Mouse (Mus musculus) heart, postnatal 14 days (tissue): ENCODE results near the gene Pop5. TPM values are rescaled to one million over a fixed set of nuclear protein-coding genes. Genes with fewer than 3 reads are reported as not detected.

Source experiments
- DNase-seq, 2 experiments: peaks; one replicate each; pipeline ENCODE4 v3.0.0; 2021 to 2022
- intact Hi-C: fragments of 180-260 bp; cut with DNase I; formaldehyde crosslinking; loops from one replicate; pipeline ENCODE4 v1.15.1; 2025
- total RNA-seq, 2 experiments: library from RNA; stranded (reverse); gene quantifications; 2 replicates each; pipeline ENCODE4 v1.2.3; 2021

The Pop5 gene
- total RNA-seq, 2 experiments from 2014 or later, result 27.6 to 29.8 TPM

- intact Hi-C loops, result no loop called here
- no peak for DNase-seq
Measured at GRCm38 (mm10) chr5:115212451-115212850, 23.2 kb upstream of the Pop5 start.

DNA sequence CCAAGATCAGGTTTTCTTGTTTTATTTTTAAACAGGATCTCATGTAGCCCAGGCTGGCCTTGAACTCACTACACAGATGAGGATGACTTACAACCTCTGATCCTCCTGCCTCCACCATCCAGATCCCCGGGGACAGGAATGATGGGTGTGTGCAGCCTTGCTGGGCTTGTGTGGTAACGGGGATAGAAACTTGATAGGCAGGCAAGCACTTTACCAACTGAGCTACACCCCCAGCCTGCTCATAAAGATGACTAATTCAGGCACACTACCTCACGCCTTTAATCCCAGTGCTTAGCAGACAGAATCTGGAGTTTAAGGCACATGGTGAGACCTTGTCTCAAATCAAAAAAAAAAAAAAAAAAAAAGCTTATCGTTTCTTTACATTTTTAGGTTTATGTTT lies 22.8 kb upstream of the Pop5 start:
- intact Hi-C loops, result no loop called here
- DNase-seq, result no peak

DNA sequence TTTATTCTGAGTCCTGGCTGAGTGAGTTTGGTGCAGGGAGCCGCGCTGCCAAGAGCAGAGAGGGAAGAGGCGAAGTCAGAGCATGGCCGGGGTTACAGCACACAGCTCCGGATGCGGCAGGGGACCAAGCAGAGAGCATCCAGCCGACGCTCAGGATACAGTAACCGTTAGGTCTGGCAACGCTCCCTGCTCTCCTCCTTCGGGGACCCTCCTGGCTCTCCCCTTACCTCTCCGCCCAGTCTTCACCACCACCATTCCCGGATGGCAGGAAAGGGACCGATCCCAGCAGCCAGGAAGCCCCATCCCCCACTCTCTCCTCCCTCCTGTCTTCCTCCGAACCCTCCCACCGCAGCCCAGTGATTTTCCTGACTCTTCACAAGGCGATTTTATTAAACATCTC lies 20.8 kb upstream of the Pop5 start:
- DNase-seq, result peak; percentile 26 to 34

GRCm38 (mm10) chr5:115215273-115216185 lies 20.1 kb upstream of the Pop5 start:
- intact Hi-C loops, result no loop called here
- DNase-seq, result no peak

More for the DNA sequence above, 20.8 kb upstream of the Pop5 start:
- intact Hi-C loops, result no loop called here

DNA sequence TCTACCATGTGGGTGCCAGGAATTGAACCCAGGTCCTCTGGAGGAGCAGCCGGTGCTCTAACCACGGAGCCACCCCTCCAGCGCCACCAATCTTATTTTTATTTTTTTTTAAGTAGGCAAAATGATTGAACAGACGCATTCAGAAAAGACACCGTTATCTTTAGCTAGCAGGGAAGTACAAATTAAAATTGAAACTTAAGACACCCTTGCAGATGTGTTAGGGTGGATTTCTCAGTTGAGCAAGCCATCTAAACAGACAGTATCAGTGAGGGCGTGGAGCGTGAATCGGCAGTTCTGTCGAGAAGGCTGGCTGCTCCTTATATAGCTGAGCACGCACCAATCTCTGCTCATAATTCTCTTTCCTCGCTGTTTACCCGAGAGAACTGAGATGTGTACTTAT lies 17.6 kb upstream of the Pop5 start:
- intact Hi-C loops, result no loop called here
- no peak for DNase-seq

DNA sequence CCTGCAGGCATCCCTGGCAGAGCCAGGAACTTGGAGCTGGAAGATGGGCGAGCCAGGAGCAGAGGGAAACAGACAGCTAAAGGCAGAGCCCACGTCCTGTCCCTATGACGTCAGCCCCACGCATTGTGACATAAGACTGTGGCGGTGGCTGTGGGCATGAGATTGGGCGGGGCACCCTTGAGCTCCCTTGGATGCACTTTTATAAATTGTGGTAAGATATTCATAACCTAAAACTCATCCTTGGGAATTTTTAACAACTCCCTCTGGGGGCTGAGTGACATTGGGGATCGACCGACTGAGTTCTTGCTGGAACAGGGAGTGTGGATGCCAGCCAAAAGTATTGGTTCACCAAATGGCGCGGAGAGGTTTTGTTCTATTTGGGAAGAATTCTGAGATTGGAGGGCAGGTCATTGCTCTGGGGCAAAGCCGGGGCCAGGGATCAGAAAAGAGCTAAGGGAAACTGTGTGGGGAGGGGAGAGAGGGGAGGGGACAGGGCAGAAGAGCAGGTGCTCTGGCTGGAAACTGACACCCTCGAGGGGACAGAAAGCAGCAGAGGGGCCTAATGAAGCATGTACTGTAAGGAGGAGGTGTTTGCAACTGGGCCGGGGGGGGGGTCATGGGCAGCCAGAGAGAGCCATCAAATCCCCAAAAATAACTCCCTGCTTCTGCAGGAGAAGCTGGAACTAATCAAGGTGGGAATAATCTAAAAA lies 14.6 kb upstream of the Pop5 start:
- no peak for DNase-seq
- intact Hi-C loops, result no loop called here

DNA sequence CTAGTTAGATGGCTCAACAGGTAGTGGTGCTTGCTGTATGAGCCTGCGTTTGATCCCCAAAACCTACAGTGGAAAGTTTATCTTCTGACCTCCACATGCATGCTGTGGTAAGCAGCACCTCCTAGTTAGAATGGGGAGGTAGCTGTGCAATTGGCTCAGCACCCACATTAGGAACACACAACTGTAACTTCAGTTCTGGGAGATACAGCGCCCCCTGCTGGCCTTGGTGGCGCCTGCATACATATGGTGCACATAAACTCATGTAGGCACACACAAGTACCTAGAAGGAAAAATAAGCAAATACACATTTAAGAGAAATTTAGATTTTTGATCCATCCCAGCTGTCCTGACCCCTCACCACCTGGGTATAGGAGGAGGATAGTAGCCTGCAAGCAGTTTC lies 13.2 kb upstream of the Pop5 start:
- no peak for DNase-seq
- intact Hi-C loops, result no loop called here

- intact Hi-C loops, result no loop called here
- peak; percentile 22 to 37 for DNase-seq
Measured at GRCm38 (mm10) chr5:115230830-115231551, 4.6 kb upstream of the Pop5 start.

GRCm38 (mm10) chr5:115231552-115232120 lies 4.0 kb upstream of the Pop5 start:
- no peak for DNase-seq
- intact Hi-C loops, result no loop called here

DNA sequence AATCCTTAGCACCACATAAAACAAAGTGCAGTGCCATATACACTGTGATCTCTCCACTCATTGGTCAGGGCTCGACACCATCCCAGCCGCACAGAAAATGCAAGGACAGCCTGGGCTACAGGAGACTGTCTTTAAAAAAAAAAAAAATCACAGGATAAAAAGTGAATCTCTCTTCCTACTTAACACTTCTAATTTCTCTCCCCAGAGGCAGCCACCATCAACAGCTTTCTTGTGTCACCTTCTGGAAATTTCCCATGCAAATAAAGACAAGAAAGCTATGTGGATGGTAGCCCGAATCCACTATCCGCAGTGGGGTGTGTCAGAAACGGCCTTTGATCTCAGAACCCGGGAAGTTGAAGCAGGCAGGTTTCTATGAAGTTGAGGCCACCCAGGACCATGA lies 3.1 kb upstream of the Pop5 start:
- intact Hi-C loops, result no loop called here

GRCm38 (mm10) chr5:115233031-115233780 lies 2.4 kb upstream of the Pop5 start:
- intact Hi-C loops, result no loop called here
- DNase-seq, result no peak

More for the DNA sequence above, 3.1 kb upstream of the Pop5 start:
- DNase-seq, result no peak

DNA sequence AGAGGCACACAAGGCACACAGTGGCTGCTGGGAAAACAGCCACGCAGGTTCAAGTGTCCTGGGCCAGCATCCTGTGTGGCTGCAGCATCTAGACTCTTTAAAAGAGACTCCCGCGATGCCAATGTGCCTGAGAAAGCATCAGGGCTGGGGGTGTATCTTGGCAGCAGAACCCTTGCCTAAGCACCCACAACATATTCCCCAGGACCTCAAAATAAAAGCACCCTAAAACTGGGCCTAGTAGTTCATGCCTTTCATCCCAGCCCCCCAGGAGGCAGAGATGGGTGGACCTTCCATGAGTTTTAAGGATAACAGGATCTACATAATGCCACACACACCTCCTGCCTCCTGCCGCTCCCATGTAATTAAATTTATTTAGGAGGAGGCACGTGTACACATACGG lies 1.1 kb upstream of the Pop5 start:
- no peak for DNase-seq
- intact Hi-C loops, result no loop called here

DNA sequence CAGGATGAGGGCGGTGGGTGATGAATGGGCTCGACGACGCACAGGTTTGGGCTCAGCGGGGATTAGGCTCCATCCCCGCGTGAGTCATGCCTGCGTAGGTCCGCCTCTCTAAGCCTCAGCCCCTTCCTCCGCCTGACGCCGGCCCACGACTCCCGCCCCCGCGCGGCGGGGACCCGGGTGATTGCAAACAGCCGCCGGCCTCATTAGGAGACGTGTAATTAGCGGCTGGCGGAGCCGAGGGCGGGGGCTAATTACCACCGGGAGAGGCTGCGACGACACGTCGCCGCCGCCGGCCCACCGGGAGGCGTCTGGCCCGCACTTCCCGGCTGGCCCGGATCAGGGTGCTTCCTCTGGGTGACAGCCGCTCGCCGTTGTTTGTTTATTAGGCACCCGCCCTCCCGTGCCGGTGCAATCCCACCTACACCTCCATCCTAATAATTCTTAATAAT lies 289 bp upstream of the Pop5 start:
- intact Hi-C loops, result loop anchor here (1.0 kb wide), 1 partner anchor 48 kb away; no protein-coding TSS in a partner anchor
- peak; percentile 68 to 82 for DNase-seq

- DNase-seq, result peak; percentile 95
- intact Hi-C loops, result loop anchor here (2.0 kb wide), 2 partner anchors 77 to 113 kb away; no protein-coding TSS in a partner anchor
Measured at GRCm38 (mm10) chr5:115237803-115238728, 2.4 kb downstream of the Pop5 start.

DNA sequence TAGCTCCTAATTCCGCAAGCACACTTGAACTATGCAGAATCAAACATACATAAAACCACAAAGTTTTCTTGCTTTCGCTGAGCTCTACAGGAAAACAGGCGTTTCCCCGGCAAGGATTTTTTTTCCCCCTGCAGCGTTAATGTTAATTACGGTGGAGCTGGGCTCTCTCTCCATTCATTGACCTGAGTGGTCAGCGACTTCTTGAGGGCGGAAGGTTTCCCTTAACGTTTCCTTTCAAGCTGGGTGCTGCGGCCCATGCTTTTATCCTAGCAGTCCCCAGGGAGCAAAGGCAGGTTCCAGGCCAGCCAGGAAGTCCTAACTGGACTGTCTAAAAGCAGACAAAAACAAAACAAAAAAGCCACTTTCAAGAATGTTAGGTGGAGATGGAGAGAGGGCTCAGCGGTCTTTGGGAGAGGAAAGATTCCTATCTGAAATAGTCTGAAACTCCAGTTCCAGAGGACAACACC lies 3.1 kb downstream of the Pop5 start:
- peak in 1 of 2 experiments; percentile 31 for DNase-seq
- intact Hi-C loops, result no loop called here

GRCm38 (mm10) chr5:115240191-115240590 lies 4.6 kb downstream of the Pop5 start:
- intact Hi-C loops, result no loop called here
- no peak for DNase-seq

- intact Hi-C loops, result no loop called here
- DNase-seq, result no peak
Measured at GRCm38 (mm10) chr5:115255472-115255871, 19.8 kb downstream of the Pop5 start.

DNA sequence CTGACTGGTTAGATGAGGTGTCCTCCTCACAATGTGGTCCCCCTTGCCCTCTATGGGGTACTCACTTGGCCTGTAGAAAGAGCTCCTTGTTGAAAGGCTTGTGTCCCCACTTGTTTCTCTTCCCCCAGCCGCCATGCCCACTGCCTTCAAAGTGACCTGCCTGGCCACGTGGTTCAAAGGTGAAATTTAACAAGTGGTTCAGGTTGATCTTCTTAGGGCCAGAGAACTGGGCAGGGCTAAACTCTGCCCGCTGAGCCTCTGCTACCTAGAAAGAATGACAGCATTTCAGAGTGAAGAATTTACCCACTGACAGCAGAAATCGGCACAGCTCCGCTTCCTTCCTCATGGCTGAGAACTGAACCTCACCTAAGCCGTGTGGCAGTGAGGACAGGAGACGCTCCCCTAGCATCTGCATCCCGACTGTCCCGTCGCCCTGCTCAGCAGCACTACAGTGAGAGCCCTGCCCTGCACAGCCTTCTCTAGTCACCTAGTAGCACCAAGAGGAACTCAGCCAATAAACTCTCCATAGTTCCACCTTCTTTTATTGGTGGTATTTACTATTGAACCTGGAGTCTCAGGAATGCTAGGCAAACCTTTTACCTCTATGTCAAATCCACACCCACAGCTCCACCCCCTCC lies 21.4 kb downstream of the Pop5 start:
- DNase-seq, result no peak
- intact Hi-C loops, result no loop called here
